Mouse (Mus musculus) MEL (cell line): ENCODE measurements around the gene Hist1h3a.

ENCODE experiments used
- CHD1 ChIP-seq: IDR thresholded peaks from 2 replicates; pipeline ENCODE4 v1.6.1; 2012; ENCODE audit warnings: low read depth, mild to moderate bottlenecking, inconsistent platforms, low read length, improper control_type of control experiment
- KAT2A ChIP-seq: conservative IDR thresholded peaks from 2 replicates; pipeline ENCODE4 v1.6.1; 2012; ENCODE audit warnings: low read depth, low read length, improper control_type of control experiment, inconsistent platforms
- ZMIZ1 ChIP-seq: IDR thresholded peaks from 2 replicates; pipeline ENCODE4 v1.6.1; 2012; ENCODE audit warnings: low read depth, mild to moderate bottlenecking, inconsistent platforms, low read length, improper control_type of control experiment, moderate library complexity

DNA sequence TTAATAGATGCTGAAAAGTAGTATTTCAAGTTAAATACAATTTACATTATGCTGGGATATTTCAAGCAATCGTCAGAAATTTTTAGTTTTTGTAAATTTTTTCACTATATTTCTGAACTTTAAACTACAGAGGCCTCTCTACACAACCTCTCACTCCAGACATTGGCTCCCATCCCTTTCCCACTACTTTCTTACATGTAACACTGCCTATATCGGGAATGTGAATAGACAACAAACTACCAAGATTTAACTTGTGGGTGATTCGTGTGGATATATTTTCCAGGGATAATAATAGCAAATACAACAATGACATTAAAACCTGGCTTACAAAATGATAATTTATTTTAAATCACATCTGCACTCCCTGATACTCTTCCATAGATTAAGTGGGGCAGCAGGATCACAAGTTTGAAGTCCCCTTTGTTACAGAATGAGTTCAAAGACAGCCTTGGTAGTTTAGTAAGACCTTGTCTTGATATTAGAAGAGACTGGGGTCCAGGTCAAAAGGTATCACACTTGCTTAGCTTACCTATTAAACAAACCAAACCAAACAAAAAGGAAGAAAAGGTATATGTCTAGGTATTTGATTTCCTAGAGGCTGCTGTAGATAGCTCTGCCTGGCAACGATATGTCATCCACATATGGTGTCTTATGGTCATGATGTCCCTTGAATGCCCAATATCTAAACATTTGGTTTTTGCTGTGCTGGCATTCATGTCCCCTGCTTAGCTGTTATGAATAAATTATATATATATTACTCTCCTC lies 8.7 kb downstream of the Hist1h3a start:
- TF ChIP-seq ZMIZ1 (no peak), KAT2A (no peak), CHD1 (no peak)
